ENCODE assay signal across 7 mouse cellular contexts in genomic region chr7:92741861-92742249, GRCm38 (mm10). TPM values are rescaled to one million over a fixed set of nuclear protein-coding genes. Genes with fewer than 3 reads are reported as not detected.
A peak's percentile ranks its signal among the peaks of the same experiment; 100 is the strongest.
DNase-seq lines count a peak whose midpoint lies in the region; ATAC-seq and TF ChIP-seq lines count a peak whose summit lies in the region.

No protein-coding gene starts in this region.

- H3K27me3 ChIP-seq in forebrain, postnatal 0 days (ENCODE audit: insufficient read depth, low read length), result no peaks in the 10 kb centered on the region
- no peaks in the 10 kb centered on the region for H3K27me3 ChIP-seq in intestine, embryonic 16.5 days (replicated peaks; ENCODE audit: control insufficient read depth, insufficient read depth, low read length)
- no peaks in the 10 kb centered on the region for H3K27me3 ChIP-seq in liver, postnatal 0 days (ENCODE audit: insufficient read depth, low read length)

- no peak for TF ChIP-seq EP300 in liver, postnatal 0 days (IDR thresholded peaks at IDR 0.05; ENCODE audit: low read depth)

- peak overlapping the region; percentile 89 for H3K4me3 ChIP-seq in forebrain, postnatal 0 days (ENCODE audit: low read depth, low read length)
- H3K4me3 ChIP-seq in intestine, embryonic 16.5 days (ENCODE audit: low read length), result peak overlapping the region; percentile 74
- H3K4me3 ChIP-seq in liver, postnatal 0 days (ENCODE audit: low read depth, low read length), result peak overlapping the region; percentile 94

- H3K36me3 ChIP-seq in forebrain, postnatal 0 days (ENCODE audit: insufficient read depth), result peaks cover 4% of the 10 kb centered on the region; the same call in 1 of the 2 replicates
- no peaks in the 10 kb centered on the region for H3K36me3 ChIP-seq in intestine, embryonic 16.5 days (ENCODE audit: control insufficient read depth, insufficient read depth, low read length)
- H3K36me3 ChIP-seq in liver, postnatal 0 days (replicated peaks; ENCODE audit: insufficient read depth, low read length), result peaks cover 17% of the 10 kb centered on the region

- ATAC-seq in forebrain, postnatal 0 days, result peak; percentile 26
- peak; percentile 33 for ATAC-seq in intestine, embryonic 16.5 days
- ATAC-seq in liver, postnatal 0 days, result peak; percentile 11; the same call in 1 of the 2 replicates

- TF ChIP-seq CTCF in forebrain, postnatal 0 days (IDR thresholded peaks at IDR 0.05; ENCODE audit: low read depth), result no peak
- TF ChIP-seq CTCF in liver, postnatal 0 days (IDR thresholded peaks at IDR 0.05; ENCODE audit: low read depth), result no peak

- peak overlapping the region; percentile 98 for H3K27ac ChIP-seq in forebrain, postnatal 0 days (ENCODE audit: low read depth, low read length)
- peak overlapping the region; percentile 84 for H3K27ac ChIP-seq in intestine, embryonic 16.5 days (ENCODE audit: low read length)
- peak overlapping the region; percentile 69 for H3K27ac ChIP-seq in liver, postnatal 0 days (ENCODE audit: low read depth)

- WGBS in forebrain, postnatal 0 days, result under 1% methylated on average over 9 of the region's 9 CpGs
- WGBS in intestine, embryonic 16.5 days, result under 1% methylated on average over 9 of the region's 9 CpGs
- 0% methylated on average over 9 of the region's 9 CpGs for WGBS in liver, postnatal 0 days (ENCODE audit: insufficient replicate concordance)

- H3K9me3 ChIP-seq in forebrain, postnatal 0 days (ENCODE audit: low read length), result no peaks in the 10 kb centered on the region
- H3K9me3 ChIP-seq in intestine, embryonic 16.5 days (ENCODE audit: control insufficient read depth, low read length), result no peaks in the 10 kb centered on the region
- H3K9me3 ChIP-seq in liver, postnatal 0 days (ENCODE audit: low read length), result no peaks in the 10 kb centered on the region

- peak overlapping the region; percentile 90 for H3K4me2 ChIP-seq in forebrain, postnatal 0 days (ENCODE audit: low read depth)
- peak overlapping the region; percentile 77 for H3K4me2 ChIP-seq in intestine, embryonic 16.5 days (ENCODE audit: low read depth, low read length)
- H3K4me2 ChIP-seq in liver, postnatal 0 days (ENCODE audit: low read depth, low read length), result peak overlapping the region; percentile 87

- H3K4me1 ChIP-seq in forebrain, postnatal 0 days (ENCODE audit: insufficient read depth), result peaks cover 32% of the 10 kb centered on the region
- peaks cover 18% of the 10 kb centered on the region for H3K4me1 ChIP-seq in intestine, embryonic 16.5 days (ENCODE audit: control insufficient read depth, insufficient read depth, low read length)
- peaks cover 19% of the 10 kb centered on the region for H3K4me1 ChIP-seq in liver, postnatal 0 days (ENCODE audit: insufficient read depth)

- H3K9ac ChIP-seq in forebrain, postnatal 0 days, result peak overlapping the region; percentile 99
- H3K9ac ChIP-seq in intestine, embryonic 16.5 days (ENCODE audit: low read depth, low read length), result peak overlapping the region; percentile 72
- peak overlapping the region; percentile 98 for H3K9ac ChIP-seq in liver, postnatal 0 days (replicated peaks)

- DNase-seq in retina, postnatal 7 days (ENCODE audit: low read depth, low spot score), result peak; percentile 27
- no peak for DNase-seq in retina, postnatal 1 day
- peak; percentile 72 for DNase-seq in brain, adult 2 months (ENCODE audit: low read depth, low spot score)
- DNase-seq in forebrain, postnatal 0 days, result no peak
- peak; percentile 29 for DNase-seq in liver, postnatal 0 days
- DNase-seq in right cerebral cortex, postnatal 4 days, result peak; percentile 13

RNA-seq across cellular contexts. Expression of gene Rab30, which starts 0.5 kb away (rescaled TPM):
- total RNA-seq in forebrain, postnatal 0 days (2014; rRNA removed), result 25.3 and 36.1 TPM in 2 replicates
- polyA plus RNA-seq in forebrain, postnatal 0 days (2015; fragmentation: Nextera tagmentation; extraction: Ambion mirVana), result 14.7 and 15.0 TPM in 2 replicates
- polyA plus RNA-seq in intestine, embryonic 16.5 days (2015; fragmentation: Nextera tagmentation; extraction: Ambion mirVana), result 30.3 and 37.3 TPM in 2 replicates
- polyA plus RNA-seq in liver, postnatal 0 days (2015; fragmentation: Nextera tagmentation; extraction: Ambion mirVana), result 28.8 and 28.9 TPM in 2 replicates

Comparison
In these comparisons a context has a peak if more than half of its experiments do, and no peak if none do; other contexts are left out.
1. DNase-seq: peak in retina, postnatal 7 days (single experiment), brain, adult 2 months (single experiment), liver, postnatal 0 days (single experiment) and right cerebral cortex, postnatal 4 days (single experiment); none in retina, postnatal 1 day (single experiment) and forebrain, postnatal 0 days (single experiment).
2. Peak in every context shown above with its lines, with median percentiles within 50 percentile points of each other: ATAC-seq, H3K27ac ChIP-seq, H3K4me2 ChIP-seq, H3K4me3 ChIP-seq and H3K9ac ChIP-seq.